Mouse (Mus musculus): ENCODE results near the gene Rassf3. TPM values are rescaled to one million over a fixed set of nuclear protein-coding genes. Genes with fewer than 3 reads are reported as not detected.

Gene Rassf3
- total RNA-seq, 1 experiment: 13.1 TPM

GRCm38 (mm10) chr10:121363201-121363600 is 112.9 kb downstream of the Rassf3 start:
- DNase-seq (ENCODE audit: low read depth, low spot score): no peak
- Histone ChIP-seq H3K9me3 (ENCODE audit: control insufficient read depth, insufficient read depth, low read depth, low read length) (no peaks in the 10 kb centered on the region), H3K36me3 (ENCODE audit: control insufficient read depth, insufficient read depth, low read length, poor library complexity, severe bottlenecking) (peaks cover 5% of the 10 kb centered on the region; the same call in 1 of the 2 replicates), H3K27ac (ENCODE audit: insufficient read depth, low read depth, low read length, poor library complexity, severe bottlenecking) (no peak overlapping the region), H3K9ac (ENCODE audit: insufficient read depth, low read depth, low read length, poor library complexity, severe bottlenecking) (no peak overlapping the region), H3K4me1 (ENCODE audit: control insufficient read depth in 2 of 2, insufficient read depth in 2 of 2, low read length in 2 of 2, poor library complexity in 1 of 2) (peaks cover 0 to 4% of the 10 kb centered on the region in 2 experiments; a peak in 1 of 4 replicates), H3K4me3 (ENCODE audit: insufficient read depth in 1 of 2, low read depth in 1 of 2, low read length in 2 of 2, poor library complexity in 1 of 2, severe bottlenecking in 1 of 2) (no peak overlapping the region)
- TF ChIP-seq HCFC1 (IDR thresholded peaks at IDR 0.05; ENCODE audit: borderline replicate concordance, insufficient read depth, low read length): no peak
- in situ Hi-C loops (cut with MboI; ENCODE audit: low sequenced_read_pairs in 2 of 2, unreplicated experiment in 2 of 2): no loop called here

- H3K36me3 ChIP-seq (ENCODE audit: control insufficient read depth, insufficient read depth, low read length, poor library complexity, severe bottlenecking): no peaks in the 10 kb centered on the region
- no peaks in the 10 kb centered on the region for H3K9me3 ChIP-seq (ENCODE audit: control insufficient read depth, insufficient read depth, low read depth, low read length)
- in situ Hi-C loops (cut with MboI; ENCODE audit: low sequenced_read_pairs in 2 of 2, unreplicated experiment in 2 of 2): no loop called here
- no peak overlapping the region for H3K9ac ChIP-seq (ENCODE audit: insufficient read depth, low read depth, low read length, poor library complexity, severe bottlenecking)
- DNase-seq (ENCODE audit: low read depth, low spot score): no peak
- no peak overlapping the region for H3K4me3 ChIP-seq (ENCODE audit: insufficient read depth in 1 of 2, low read depth in 1 of 2, low read length in 2 of 2, poor library complexity in 1 of 2, severe bottlenecking in 1 of 2)
- TF ChIP-seq MAFK (IDR thresholded peaks at IDR 0.05; ENCODE audit: insufficient read depth, low read depth, low read length): no peak
- TF ChIP-seq HCFC1 (IDR thresholded peaks at IDR 0.05; ENCODE audit: borderline replicate concordance, insufficient read depth, low read length): no peak
- no peak for TF ChIP-seq CHD2 (IDR thresholded peaks at IDR 0.05; ENCODE audit: low read depth, low read length)
- no peak for TF ChIP-seq ZNF384 (IDR thresholded peaks at IDR 0.05; ENCODE audit: low read depth, low read length)
- TF ChIP-seq ZC3H11A (IDR thresholded peaks at IDR 0.05; ENCODE audit: borderline replicate concordance, low read depth, low read length): no peak
- H3K4me1 ChIP-seq (ENCODE audit: control insufficient read depth in 2 of 2, insufficient read depth in 2 of 2, low read length in 2 of 2, poor library complexity in 1 of 2): no peaks in the 10 kb centered on the region
- no peak overlapping the region for H3K27ac ChIP-seq (ENCODE audit: insufficient read depth, low read depth, low read length, poor library complexity, severe bottlenecking)
Observed at GRCm38 (mm10) chr10:121360358-121360757, 115.8 kb downstream of the Rassf3 start.

Other genes with a start within 250 kb of the Rassf3 start
- gene Tbc1d30, start 125.1 kb downstream of the Rassf3 start, total RNA-seq (2012; rRNA removed): 0.45 and 0.58 TPM in 2 replicates
- 61.0 and 79.8 TPM in 2 replicates for gene Gns, start 111.3 kb downstream of the Rassf3 start, total RNA-seq (2012; rRNA removed)
- 19.7 and 25.7 TPM in 2 replicates for gene Tbk1, start 110.4 kb upstream of the Rassf3 start, total RNA-seq (2012; rRNA removed)
- 128 and 129 TPM in 2 replicates for gene Xpot, start 150.0 kb upstream of the Rassf3 start, total RNA-seq (2012; rRNA removed)
- 0.13 and 0.21 TPM in 2 replicates for gene D930020B18Rik, start 165.2 kb upstream of the Rassf3 start, total RNA-seq (2012; rRNA removed)